Mouse (Mus musculus) embryo, embryonic 10 days (tissue): ENCODE measurements around the gene Ercc8.

Experiments used
- DNase-seq: peaks from one replicate; pipeline ENCODE4 v3.0.0-alpha.2; 2015; ENCODE audit warnings: low spot score

The Ercc8 gene

GRCm38 (mm10) chr13:108158465-108159240, at the start of gene Ercc8, which contains the start of gene Ndufaf2:
Gene Ercc8 (plus strand): TSS chr13:108158731.
Gene Ndufaf2 (minus strand): TSS chr13:108158623.
- peak; percentile 96 for DNase-seq

- DNase-seq, result no peak
These were observed 47.6 kb upstream of the Ercc8 start for GRCm38 (mm10) chr13:108110929-108111328.

- DNase-seq, result no peak
These were observed 45.0 kb upstream of the Ercc8 start for GRCm38 (mm10) chr13:108113536-108113935.

- DNase-seq, result no peak
These were observed 44.3 kb upstream of the Ercc8 start for GRCm38 (mm10) chr13:108114257-108114656.

DNA sequence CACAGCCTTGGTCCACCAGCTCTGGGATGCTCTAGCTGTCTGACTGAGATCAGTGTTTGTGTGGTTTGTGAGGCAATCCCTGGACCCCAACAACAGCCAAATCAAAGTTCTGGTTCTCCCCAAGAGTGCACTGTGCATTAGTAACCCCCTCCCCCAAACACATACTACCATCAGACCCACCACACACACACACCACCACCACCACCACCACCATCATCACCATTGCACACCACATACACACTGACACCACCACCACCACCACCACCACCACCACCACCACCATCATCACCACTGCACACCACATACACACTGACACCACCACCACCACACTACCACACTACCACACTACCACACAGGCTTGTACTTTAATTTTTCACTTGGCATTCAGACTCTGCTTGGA, 40.9 kb upstream of the Ercc8 start:
- no peak for DNase-seq

DNA sequence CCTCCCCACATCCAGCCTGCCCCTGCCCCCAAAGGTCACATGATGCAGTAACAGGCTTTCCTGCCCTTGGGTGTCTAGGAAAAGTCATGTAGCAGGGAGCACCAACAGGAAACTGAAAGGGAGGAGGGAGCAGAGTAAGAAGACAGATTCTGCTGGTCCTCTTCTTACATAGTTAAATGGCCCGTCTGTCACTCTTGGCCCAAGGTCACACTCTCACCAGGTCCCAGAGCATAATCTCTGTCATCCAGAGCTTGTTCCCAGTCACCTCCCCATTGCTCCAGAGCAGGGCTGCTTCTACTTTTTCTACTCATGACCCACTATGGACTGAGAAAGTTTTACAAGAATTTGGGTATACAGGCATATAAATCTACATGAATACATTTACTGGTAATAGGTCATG, 40.3 kb upstream of the Ercc8 start:
- no peak for DNase-seq

DNA sequence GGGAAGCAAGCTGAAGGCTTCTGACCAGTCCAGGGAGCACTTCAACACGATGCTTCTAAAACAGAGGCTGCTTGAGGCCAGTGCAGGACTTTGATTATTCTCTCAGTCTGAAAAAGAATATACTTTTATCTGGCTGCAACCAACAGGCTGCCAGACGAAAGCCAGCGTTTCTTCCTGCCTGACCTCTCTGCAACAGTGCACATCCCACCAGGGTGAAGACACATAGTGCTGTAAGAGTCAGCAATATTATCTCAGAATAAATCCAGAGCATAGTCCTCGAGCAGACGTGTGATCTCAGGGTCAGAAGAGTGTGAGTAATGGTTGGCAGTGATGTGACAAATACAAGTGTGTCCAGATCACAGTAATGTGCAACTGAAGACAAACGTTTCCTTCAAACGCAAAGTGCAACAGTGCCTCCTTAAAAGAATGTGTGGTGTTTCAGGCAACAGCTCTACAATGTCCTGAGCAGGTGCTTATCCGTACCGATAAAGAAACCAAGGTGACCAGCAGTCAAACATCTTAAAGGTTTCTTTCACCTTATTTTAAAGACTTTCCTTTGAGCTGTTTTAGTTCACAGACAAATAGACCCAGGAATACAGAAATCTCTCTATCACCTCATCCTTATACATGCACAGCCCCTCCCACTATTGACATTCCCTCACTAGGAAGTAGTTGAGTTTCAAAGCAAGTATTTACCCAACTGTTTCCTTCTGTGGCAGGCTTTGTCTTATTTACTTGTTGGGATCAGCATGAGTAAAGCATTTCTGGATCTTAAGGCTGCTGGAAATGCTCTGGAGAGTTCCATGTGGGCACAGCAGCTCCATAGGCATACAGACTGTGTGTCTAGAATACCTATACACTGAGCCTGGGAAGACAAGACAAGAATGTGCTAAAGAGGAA, 38.9 kb upstream of the Ercc8 start:
- DNase-seq, result no peak

GRCm38 (mm10) chr13:108123109-108123723, 35.3 kb upstream of the Ercc8 start:
- DNase-seq, result no peak

- DNase-seq, result no peak
These were observed 34.4 kb upstream of the Ercc8 start for GRCm38 (mm10) chr13:108124096-108124495.

DNA sequence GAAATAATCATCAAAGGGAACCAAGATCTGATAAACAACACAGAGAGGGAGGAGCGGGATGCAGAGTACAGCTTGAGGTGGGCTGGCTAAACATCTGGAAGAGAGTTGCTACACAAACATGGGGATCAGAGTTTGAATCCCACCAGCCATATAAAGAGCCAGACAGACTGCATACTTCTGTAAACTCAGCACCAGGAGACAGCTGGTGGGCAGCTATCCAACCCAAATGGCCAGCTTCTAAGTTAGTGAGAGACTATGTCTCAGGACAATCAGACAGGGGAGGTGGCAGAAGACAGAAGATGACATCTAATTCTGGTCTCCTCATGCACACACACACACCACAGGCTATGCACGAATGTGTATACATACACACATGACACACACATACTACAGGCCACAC, 32.3 kb upstream of the Ercc8 start:
- no peak for DNase-seq

GRCm38 (mm10) chr13:108127130-108127529, 31.4 kb upstream of the Ercc8 start:
- peak; percentile 78 for DNase-seq

DNA sequence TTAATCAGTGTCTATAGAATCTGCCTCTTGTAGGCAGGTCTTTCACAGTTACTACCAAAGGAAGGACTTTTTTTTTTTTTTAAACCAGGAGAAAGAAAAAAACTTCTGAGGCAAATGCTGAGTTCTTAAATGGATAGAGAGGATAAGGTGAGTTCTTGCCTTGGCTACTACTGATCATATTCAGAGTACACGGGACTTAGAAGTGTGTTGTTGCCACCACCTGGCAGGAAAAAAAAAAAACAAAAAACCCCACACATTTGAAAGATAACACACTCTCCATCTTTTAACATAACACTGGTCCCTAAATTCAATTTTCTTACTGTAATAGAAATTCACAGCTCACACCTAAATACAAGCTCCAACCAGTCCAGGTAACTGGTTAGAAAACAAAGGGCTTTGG, 30.6 kb upstream of the Ercc8 start:
- no peak for DNase-seq

- DNase-seq, result no peak
These were observed 29.5 kb upstream of the Ercc8 start for GRCm38 (mm10) chr13:108129070-108129469.

DNA sequence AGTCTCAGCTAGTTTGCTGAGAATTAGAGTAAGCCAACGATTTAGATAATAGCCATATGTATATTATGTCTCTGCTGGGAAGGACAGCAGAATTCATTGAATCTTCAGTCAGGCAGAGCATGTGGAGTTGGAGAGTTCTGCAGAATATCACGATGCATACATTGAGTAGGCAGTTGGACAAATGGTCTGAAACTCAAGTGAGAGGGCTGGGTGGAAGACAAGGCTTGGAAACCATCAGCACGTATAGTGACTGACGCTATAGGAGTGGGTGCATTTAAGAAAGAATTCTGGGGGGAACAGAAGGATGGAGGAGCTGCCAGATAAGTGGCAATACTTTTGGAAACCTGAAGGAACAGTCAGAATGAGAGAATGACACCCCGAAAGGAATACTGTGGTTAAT, 27.8 kb upstream of the Ercc8 start:
- no peak for DNase-seq

- DNase-seq, result no peak
These were observed 26.3 kb upstream of the Ercc8 start for GRCm38 (mm10) chr13:108132031-108132819.

GRCm38 (mm10) chr13:108135617-108136016, 22.9 kb upstream of the Ercc8 start:
- no peak for DNase-seq

DNA sequence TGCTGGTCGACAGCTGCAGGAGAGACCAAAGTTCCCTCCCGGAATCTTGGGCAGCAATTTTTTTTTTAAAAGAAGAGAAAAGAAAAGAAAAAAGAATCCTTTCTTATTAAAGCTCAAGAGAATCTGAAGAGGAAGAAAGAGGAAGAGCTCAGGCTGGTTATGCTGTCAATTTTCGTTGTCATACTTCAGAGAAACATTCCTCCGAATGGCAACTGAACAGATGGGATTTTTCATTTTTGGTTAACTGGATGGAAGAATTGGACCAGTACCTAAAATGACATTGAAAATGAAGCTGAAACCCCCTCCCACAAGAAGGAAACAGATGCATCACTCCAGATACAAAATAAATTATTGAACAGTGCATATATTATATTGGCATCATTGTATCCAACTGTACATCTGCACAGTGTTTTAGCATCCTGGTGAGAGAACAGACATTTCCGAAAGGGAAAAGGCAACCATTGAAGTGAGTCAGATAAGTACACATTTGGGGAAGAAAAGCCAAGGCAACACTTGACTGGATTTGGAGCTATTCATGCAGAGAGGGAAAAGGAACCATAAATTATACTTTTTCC, 20.0 kb upstream of the Ercc8 start:
- no peak for DNase-seq

- DNase-seq, result no peak
These were observed 14.4 kb upstream of the Ercc8 start for GRCm38 (mm10) chr13:108144086-108144485.

GRCm38 (mm10) chr13:108151782-108152181, 6.7 kb upstream of the Ercc8 start:
- peak; percentile 44 for DNase-seq

DNA sequence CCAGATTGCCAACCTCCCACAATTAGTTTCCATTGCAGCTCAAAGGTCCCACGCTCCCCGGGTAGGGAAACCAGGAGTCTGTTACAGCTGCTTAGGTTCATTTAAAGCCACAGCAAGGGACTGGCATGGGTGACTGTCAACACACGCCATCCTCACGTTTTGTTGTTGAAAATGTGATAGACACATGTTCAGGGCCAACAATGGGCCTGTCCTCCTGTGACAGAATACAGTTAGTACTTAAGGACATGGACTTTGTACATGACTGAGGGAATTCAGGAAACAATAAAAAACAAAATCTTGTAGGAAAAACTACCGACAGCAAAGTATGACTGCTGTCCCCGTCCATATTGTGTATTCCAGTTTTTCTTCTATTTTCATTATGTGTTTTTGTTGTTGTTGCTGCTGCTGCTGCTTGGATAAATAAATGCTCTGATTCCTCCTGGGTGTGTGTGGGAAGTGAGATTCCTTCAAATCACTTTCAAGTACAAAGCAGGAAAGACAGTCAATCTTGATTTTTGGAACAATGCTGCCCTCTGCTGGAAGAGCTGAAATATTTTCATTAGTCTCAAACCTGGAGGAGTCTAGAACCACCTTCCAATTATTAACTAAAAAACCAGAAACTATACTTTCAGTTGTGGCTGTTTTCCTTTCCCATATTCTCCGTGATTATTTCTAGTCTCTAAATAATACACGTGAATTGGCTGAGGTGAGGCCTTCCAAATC, 5.7 kb upstream of the Ercc8 start:
- peak; percentile 83 for DNase-seq

DNA sequence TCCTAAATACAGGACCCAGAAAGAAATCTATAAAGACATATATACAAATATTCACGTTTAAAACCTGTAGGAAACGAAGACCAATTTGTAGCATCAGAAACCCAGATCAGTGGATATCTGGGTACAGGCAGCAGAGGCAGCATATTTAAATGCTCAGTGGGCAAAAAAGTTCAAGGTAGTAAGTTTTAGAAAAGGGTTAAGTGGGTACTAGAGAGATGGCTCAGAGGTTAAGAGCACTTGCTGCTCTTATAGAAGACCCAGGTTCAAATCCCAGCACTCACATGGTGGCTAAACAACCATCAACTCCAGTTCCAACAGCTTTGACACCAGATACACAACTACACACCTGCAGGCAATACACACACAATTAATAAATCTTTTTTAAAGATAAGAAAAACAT, 1.4 kb upstream of the Ercc8 start:
- no peak for DNase-seq
